Mouse (Mus musculus): ENCODE measurements at regions not wholly inside any gene's neighbourhood (a gene's known extent, or its start where the extent isn't known, plus 50 kb on each side); places are given as distances from the start of the nearest gene placed in this dataset.

DNA sequence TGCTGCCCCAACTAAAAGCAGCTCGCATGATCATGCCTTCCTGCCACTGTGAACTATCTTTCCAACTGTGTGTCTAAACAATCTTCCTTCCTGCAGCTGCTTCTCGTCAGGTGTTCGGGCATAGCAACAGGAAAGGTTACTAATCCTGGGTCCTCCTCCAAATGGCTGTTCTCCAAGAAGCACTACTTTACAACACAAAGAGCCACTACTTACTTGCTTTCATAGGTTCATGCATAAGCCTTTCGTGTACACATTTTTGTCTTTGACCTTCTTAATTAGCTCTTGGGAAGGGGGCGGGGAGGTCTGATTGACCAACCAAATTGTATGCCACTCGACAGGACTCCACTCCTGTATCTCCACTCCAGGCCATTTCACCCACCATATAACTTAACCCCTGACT, 61.4 kb upstream of the Rad23b start:
- ATAC-seq (ENCODE audit: low read depth) = no peak
- Histone ChIP-seq H3K27ac (replicated peaks) (no peak overlapping the region), H3K27me3 (no peaks in the 10 kb centered on the region), H3K36me3 (no peaks in the 10 kb centered on the region), H3K4me1 (replicated peaks) (peaks cover 9% of the 10 kb centered on the region), H3K4me2 (no peak overlapping the region), H3K9me3 (no peaks in the 10 kb centered on the region), H3K9ac (no peak overlapping the region), H3K4me3 (no peak overlapping the region)
- 72% methylated on average over 6 of the region's 6 CpGs for WGBS

DNA sequence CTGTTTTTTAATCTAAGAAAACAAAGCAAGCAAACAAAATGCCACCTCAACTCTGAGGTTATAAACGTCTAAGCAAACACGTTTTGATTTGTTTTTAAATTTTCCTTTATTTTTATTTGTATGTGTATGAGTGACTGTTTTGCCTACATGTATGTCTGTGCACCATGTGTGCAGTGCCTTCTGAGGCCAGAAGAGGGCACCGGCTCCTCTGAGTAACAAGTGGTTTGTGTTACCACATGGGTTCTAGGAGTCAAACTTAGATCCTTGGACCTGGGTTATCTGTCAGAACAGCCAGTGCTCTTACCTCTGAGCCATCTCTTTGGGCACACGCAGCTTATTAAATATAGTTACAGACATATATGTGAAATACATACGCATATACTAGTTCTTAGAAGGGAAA, 57.6 kb upstream of the Rad23b start:
- H3K9ac ChIP-seq = no peak overlapping the region
- WGBS = 91% methylated on average over 5 of the region's 5 CpGs
- peaks cover 31% of the 10 kb centered on the region for H3K4me1 ChIP-seq (replicated peaks)
- no peak overlapping the region for H3K4me2 ChIP-seq
- no peak overlapping the region for H3K27ac ChIP-seq (replicated peaks)
- H3K27me3 ChIP-seq = no peaks in the 10 kb centered on the region
- no peaks in the 10 kb centered on the region for H3K36me3 ChIP-seq
- no peak for ATAC-seq (ENCODE audit: low read depth)
- H3K4me3 ChIP-seq = no peak overlapping the region
- H3K9me3 ChIP-seq = no peaks in the 10 kb centered on the region

DNA sequence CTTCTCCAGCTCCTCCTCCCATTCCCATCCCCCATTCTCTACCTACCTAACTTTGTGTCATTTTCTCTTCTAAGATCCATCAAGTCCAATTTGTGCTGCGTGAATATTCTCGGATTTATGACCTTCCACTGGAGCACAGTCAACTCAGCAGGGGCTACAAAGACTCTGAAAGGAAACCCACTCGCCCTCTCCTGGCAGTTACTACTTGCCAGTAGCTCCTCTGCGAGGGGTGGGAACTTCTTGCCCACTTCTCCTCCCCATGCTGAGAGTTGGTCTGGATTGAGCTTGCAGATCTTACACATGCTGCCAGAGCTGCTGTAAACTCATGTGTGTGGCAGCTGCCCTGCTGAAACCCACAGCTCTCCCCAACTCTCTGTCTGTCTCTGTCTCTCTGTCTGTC, 57.1 kb upstream of the Rad23b start:
- no peaks in the 10 kb centered on the region for H3K27me3 ChIP-seq
- H3K4me1 ChIP-seq (replicated peaks) = peaks cover 31% of the 10 kb centered on the region
- no peaks in the 10 kb centered on the region for H3K9me3 ChIP-seq
- H3K27ac ChIP-seq (replicated peaks) = no peak overlapping the region
- H3K9ac ChIP-seq = 0 out of 2 replicates have a peak overlapping the region, but pooled peaks have one; percentile 5
- no peaks in the 10 kb centered on the region for H3K36me3 ChIP-seq
- no peak overlapping the region for H3K4me2 ChIP-seq
- ATAC-seq (ENCODE audit: low read depth) = no peak
- 13% methylated on average over 4 of the region's 4 CpGs for WGBS
- H3K4me3 ChIP-seq = no peak overlapping the region

DNA sequence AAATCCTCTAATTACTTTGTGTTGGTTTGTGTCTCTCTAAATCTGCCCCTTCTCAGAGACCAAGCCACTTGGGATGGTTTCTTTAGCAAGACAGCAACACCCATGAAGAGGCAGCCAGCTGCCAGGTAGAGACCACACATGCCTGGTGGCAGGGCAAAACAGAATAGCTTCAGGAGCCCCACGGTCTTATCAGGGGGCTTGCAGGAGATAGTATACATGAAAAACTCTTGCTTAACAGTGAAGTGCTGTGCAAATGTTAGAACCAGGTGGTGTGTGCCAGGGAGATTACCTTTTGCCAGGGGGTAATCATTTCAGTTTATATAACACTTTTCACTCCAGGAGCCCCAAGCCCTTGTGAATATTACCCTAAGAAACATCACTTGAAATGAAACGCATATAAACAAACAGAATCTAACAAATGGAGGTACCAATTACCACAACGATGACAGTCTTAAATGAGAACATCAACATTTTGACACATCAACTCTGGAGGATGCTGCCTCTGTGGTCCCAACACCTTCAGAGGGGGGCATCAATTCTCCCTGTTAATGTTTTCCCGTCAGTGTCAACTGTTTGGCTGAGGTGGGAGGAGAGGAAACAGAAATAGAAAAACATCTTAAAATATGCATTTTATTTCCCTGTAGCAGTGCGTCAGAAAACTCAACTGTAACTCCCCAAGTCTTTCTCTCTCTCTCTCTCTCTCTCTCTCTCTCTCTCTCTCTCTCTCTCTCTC, 56.3 kb upstream of the Rad23b start:
- Histone ChIP-seq H3K27me3 (no peaks in the 10 kb centered on the region), H3K4me3 (no peak overlapping the region), H3K9me3 (no peaks in the 10 kb centered on the region), H3K4me2 (peak overlapping the region; percentile 59), H3K27ac (replicated peaks) (peak overlapping the region; percentile 93), H3K36me3 (no peaks in the 10 kb centered on the region), H3K9ac (peak overlapping the region; percentile 73), H3K4me1 (replicated peaks) (peaks cover 31% of the 10 kb centered on the region)
- 18% methylated on average over 5 of the region's 5 CpGs for WGBS
- ATAC-seq (ENCODE audit: low read depth) = no peak

DNA sequence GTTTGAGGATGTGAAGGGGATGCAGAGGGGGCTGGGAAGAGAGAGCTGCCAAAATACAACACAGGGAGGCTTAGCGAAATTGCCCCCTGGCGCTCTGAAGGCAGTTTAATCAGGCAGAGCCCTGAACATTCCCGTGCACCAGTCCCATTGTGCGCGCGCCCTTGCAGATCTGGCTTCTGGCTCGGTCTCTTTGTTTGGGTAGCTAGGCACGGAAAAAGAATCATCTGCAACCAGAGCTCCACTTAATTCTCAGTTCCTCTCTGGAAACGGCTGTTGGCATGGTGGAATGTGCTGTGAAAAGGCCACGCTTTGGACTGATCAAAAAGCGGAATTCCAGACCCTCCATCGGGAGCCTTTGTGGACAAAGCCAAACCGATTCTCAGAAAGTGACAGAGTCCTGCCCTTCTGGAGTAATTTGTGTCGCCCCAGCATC, 55.6 kb upstream of the Rad23b start:
- Histone ChIP-seq H3K27me3 (no peaks in the 10 kb centered on the region), H3K4me3 (peak overlapping the region; percentile 36), H3K9me3 (no peaks in the 10 kb centered on the region), H3K4me1 (replicated peaks) (peaks cover 31% of the 10 kb centered on the region), H3K4me2 (peak overlapping the region; percentile 59), H3K27ac (replicated peaks) (peak overlapping the region; percentile 93), H3K36me3 (no peaks in the 10 kb centered on the region), H3K9ac (peak overlapping the region; percentile 73)
- peak; percentile 96 for ATAC-seq (ENCODE audit: low read depth)
- WGBS = under 1% methylated on average over 14 of the region's 14 CpGs

DNA sequence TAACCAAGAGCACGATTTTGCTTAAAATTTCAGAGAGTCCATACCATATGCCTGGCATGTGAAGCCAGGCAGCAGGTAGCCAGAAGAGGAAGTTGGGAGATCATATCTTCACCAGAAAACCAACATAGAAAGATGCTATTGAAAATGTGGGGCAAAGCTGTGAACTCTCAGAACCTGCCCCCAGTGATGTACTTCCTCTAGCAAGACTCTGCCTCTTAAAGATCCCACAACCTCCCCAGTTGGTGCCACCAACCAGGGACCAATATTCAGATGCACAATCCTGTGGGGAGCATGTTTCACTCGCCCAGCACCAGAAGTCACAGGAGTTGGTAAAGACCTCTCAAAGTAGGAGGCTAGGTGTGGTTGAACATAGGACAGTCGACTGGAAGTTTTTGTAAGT, 52.0 kb upstream of the Rad23b start:
- WGBS = 93% methylated on average over 3 of the region's 3 CpGs
- ATAC-seq (ENCODE audit: low read depth) = no peak
- H3K9me3 ChIP-seq = no peaks in the 10 kb centered on the region
- peaks cover 28% of the 10 kb centered on the region for H3K4me1 ChIP-seq (replicated peaks)
- no peak overlapping the region for H3K9ac ChIP-seq
- H3K4me3 ChIP-seq = no peak overlapping the region
- H3K27ac ChIP-seq (replicated peaks) = no peak overlapping the region
- no peaks in the 10 kb centered on the region for H3K27me3 ChIP-seq
- H3K4me2 ChIP-seq = no peak overlapping the region
- no peaks in the 10 kb centered on the region for H3K36me3 ChIP-seq
